Mouse (Mus musculus): ENCODE measurements around the gene Rapgef1. TPM values are rescaled to one million over a fixed set of nuclear protein-coding genes. Genes with fewer than 3 reads are reported as not detected.
A peak's percentile ranks its signal among the peaks of the same experiment; 100 is the strongest.

Rapgef1 gene
- polyA plus RNA-seq, 1 experiment from 2014 or later: 14.9 TPM

DNA sequence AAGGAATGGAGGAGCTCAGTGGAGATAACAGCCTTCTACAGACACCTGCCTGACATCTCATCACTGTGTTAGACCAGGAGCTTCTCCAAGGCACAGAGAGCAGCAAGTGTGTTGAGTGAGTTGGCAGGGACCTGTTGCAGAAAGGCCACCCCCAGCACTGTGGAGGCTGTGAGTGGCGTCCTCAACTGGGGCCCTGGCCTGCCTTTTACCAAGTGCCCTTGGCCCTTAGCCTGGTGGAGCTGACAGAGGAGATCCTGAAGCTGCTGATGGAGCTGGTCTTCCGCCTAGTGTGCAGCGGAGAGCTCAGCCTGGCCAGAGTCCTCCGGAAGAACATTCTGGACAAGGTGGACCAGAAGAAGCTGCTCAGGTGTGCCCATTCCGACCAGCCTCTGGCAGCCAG lies 113.8 kb downstream of the Rapgef1 start:
- H3K79me2 ChIP-seq (ENCODE audit: inconsistent target): no peaks in the 10 kb centered on the region
- no peak overlapping the region for H3K4me3 ChIP-seq (ENCODE audit: inconsistent target)
- 93% methylated on average over 5 of the region's 5 CpGs for WGBS (ENCODE audit: missing documents)
- no peak overlapping the region for H3K27ac ChIP-seq
- H3K36me3 ChIP-seq (ENCODE audit: inconsistent target): peaks cover 54% of the 10 kb centered on the region

- WGBS (ENCODE audit: missing documents): 95% methylated on average over 12 of the region's 12 CpGs
- Histone ChIP-seq H3K36me3 (ENCODE audit: inconsistent target) (peaks cover 44% of the 10 kb centered on the region), H3K27ac (no peak overlapping the region), H3K79me2 (ENCODE audit: inconsistent target) (no peaks in the 10 kb centered on the region), H3K4me3 (ENCODE audit: inconsistent target) (no peak overlapping the region)
Observed at GRCm38 (mm10) chr2:29735708-29736107, 116.2 kb downstream of the Rapgef1 start.

DNA sequence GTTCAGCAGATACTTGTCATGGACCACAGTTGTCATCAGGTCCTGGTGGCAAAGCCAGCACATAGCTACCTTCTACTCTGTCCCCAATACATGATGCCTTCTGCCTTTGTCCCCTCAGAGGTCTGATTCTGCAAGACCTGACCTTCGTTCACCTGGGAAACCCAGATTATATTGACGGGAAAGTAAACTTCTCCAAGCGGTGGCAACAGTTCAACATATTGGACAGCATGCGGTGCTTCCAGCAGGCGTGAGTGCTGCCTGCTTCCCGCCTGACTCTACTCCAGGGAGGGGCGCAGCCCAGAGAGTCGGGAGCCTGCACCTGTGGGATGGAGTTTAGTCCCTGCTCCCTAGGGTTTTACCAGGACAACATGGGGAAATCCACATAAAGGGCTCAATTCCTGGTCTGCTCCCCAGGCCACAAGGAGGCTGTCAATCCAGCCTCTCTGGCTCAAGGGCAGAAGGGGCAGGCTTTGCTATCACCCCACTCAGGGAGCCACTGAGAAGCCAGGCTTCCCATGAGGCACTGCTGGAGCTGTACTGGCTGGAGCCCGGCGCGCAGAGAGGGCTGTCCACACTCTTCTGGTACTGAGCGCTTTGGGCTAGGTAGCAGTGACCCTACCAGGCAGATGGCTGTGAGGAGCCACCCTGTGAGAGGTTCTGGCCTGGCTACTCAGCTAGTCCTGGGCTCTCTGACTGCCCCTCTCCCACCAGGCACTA lies 117.8 kb downstream of the Rapgef1 start:
- H3K27ac ChIP-seq: no peak overlapping the region
- WGBS (ENCODE audit: missing documents): 92% methylated on average over 10 of the region's 12 CpGs
- H3K36me3 ChIP-seq (ENCODE audit: inconsistent target): peaks cover 43% of the 10 kb centered on the region
- no peak overlapping the region for H3K4me3 ChIP-seq (ENCODE audit: inconsistent target)
- H3K79me2 ChIP-seq (ENCODE audit: inconsistent target): no peaks in the 10 kb centered on the region

DNA sequence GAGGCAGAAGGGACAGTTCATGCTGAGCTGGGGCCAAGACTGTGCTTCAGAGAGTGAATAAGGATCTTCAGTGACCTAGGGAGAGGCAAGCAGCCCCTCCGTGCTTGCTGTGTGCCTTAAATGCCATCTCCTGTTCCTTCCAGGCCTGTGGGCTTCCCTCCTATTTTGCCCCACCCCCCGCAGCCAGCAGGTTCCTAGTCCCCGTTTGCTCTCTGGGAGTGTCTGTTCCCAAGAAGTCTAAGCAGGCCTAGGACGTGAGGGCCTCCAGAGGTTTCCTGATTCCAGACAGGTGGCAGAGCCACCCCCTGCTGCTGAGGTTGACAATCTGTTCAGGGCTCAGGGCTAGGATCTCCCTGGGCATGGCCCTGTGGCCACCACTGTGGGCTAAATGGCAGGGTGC lies 119.3 kb downstream of the Rapgef1 start:
- Histone ChIP-seq H3K36me3 (ENCODE audit: inconsistent target) (peaks cover 30% of the 10 kb centered on the region), H3K27ac (peak overlapping the region; percentile 93), H3K79me2 (ENCODE audit: inconsistent target) (no peaks in the 10 kb centered on the region), H3K4me3 (ENCODE audit: inconsistent target) (no peak overlapping the region)
- WGBS (ENCODE audit: missing documents): 62% methylated on average over 4 of the region's 4 CpGs

GRCm38 (mm10) chr2:29739368-29739767 lies 119.8 kb downstream of the Rapgef1 start:
- Histone ChIP-seq H3K27ac (peak overlapping the region; percentile 93), H3K79me2 (ENCODE audit: inconsistent target) (no peaks in the 10 kb centered on the region), H3K36me3 (ENCODE audit: inconsistent target) (peaks cover 26% of the 10 kb centered on the region), H3K4me3 (ENCODE audit: inconsistent target) (no peak overlapping the region)
- 2% methylated on average over 5 of the region's 5 CpGs for WGBS (ENCODE audit: missing documents)

DNA sequence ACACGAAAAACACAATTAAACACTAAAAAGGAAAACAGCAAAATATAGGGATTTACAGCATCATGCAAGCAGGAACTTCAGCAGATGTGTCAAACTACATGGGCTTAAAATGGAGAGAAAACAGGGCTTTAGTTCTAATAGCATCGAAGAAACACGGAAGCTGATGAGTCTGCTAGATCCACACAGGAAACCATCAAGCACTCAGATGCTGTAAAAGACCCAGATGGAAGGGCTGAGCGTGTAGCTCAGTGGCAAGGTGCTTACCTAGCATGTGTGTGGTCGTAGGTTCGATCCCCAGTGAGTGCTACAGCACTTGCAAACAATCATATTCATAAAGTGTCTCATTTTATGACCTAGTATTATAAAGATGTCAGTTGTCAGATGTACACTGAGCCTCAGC lies 121.7 kb downstream of the Rapgef1 start:
- peaks cover 13% of the 10 kb centered on the region; the same call in 1 of the 2 replicates for H3K36me3 ChIP-seq (ENCODE audit: inconsistent target)
- no peaks in the 10 kb centered on the region for H3K79me2 ChIP-seq (ENCODE audit: inconsistent target)
- no peak overlapping the region for H3K4me3 ChIP-seq (ENCODE audit: inconsistent target)
- no peak overlapping the region for H3K27ac ChIP-seq
- 94% methylated on average over 6 of the region's 6 CpGs for WGBS (ENCODE audit: missing documents)

- Histone ChIP-seq H3K79me2 (ENCODE audit: inconsistent target) (no peaks in the 10 kb centered on the region), H3K27ac (no peak overlapping the region), H3K4me3 (ENCODE audit: inconsistent target) (no peak overlapping the region), H3K36me3 (ENCODE audit: inconsistent target) (no peaks in the 10 kb centered on the region)
- WGBS (ENCODE audit: missing documents): 89% methylated on average over 6 of the region's 6 CpGs
Observed at GRCm38 (mm10) chr2:29744256-29744655, 124.7 kb downstream of the Rapgef1 start.

- Histone ChIP-seq H3K36me3 (ENCODE audit: inconsistent target) (no peaks in the 10 kb centered on the region), H3K79me2 (ENCODE audit: inconsistent target) (no peaks in the 10 kb centered on the region), H3K4me3 (ENCODE audit: inconsistent target) (no peak overlapping the region), H3K27ac (no peak overlapping the region)
- WGBS (ENCODE audit: missing documents): 9% methylated on average over 48 of the region's 50 CpGs
Observed at GRCm38 (mm10) chr2:29747188-29747782, 127.8 kb downstream of the Rapgef1 start.

- no peaks in the 10 kb centered on the region for H3K79me2 ChIP-seq (ENCODE audit: inconsistent target)
- WGBS (ENCODE audit: missing documents): 20% methylated on average over 1 of the region's 5 CpGs
Observed at GRCm38 (mm10) chr2:29747852-29748251, 128.3 kb downstream of the Rapgef1 start.

GRCm38 (mm10) chr2:29748499-29748898 lies 129.0 kb downstream of the Rapgef1 start:
- WGBS (ENCODE audit: missing documents): 91% methylated on average over 4 of the region's 4 CpGs
- H3K79me2 ChIP-seq (ENCODE audit: inconsistent target): no peaks in the 10 kb centered on the region
- H3K27ac ChIP-seq: no peak overlapping the region
- H3K36me3 ChIP-seq (ENCODE audit: inconsistent target): no peaks in the 10 kb centered on the region
- H3K4me3 ChIP-seq (ENCODE audit: inconsistent target): no peak overlapping the region

More at GRCm38 (mm10) chr2:29747852-29748251, 128.3 kb downstream of the Rapgef1 start:
- Histone ChIP-seq H3K27ac (no peak overlapping the region), H3K36me3 (ENCODE audit: inconsistent target) (no peaks in the 10 kb centered on the region), H3K4me3 (ENCODE audit: inconsistent target) (no peak overlapping the region)

DNA sequence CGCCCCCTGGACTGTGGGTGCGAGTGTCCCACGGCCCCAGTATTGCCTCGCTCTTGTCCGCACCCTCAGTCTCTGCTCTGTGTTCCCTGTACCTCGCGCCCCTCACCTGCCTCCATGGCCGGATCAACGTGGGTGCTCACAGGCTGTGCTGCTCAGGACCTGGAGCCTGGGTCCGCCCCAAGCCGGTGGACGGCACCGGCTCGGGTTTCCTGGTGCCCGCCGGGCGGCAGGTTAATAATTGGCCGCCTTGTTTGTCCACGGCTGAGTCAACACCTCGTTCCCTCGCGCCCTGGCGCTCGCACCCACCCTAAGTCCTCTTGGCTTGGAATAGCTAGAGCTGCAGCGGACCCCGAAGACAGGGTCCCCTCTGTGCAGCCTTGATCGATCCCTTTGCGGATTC lies 132.0 kb downstream of the Rapgef1 start, which contains the start of gene Gm13420:
Gene Gm13420 (minus strand): TSS at position 189 of the 400 bp plus-strand sequence.
- Histone ChIP-seq H3K4me3 (ENCODE audit: inconsistent target) (no peak within 1 kb of the TSS), H3K36me3 (ENCODE audit: inconsistent target) (no peaks in the 10 kb centered on the region), H3K79me2 (ENCODE audit: inconsistent target) (no peaks in the 10 kb centered on the region), H3K27ac (no peak within 1 kb of the TSS)
- WGBS (ENCODE audit: missing documents): 14% methylated on average over 27 of the region's 28 CpGs

- no peaks in the 10 kb centered on the region for H3K36me3 ChIP-seq (ENCODE audit: inconsistent target)
- 94% methylated on average over 5 of the region's 5 CpGs for WGBS (ENCODE audit: missing documents)
- no peak overlapping the region for H3K27ac ChIP-seq
- H3K79me2 ChIP-seq (ENCODE audit: inconsistent target): no peaks in the 10 kb centered on the region
- H3K4me3 ChIP-seq (ENCODE audit: inconsistent target): no peak overlapping the region
Observed at GRCm38 (mm10) chr2:29752397-29752796, 132.9 kb downstream of the Rapgef1 start.

DNA sequence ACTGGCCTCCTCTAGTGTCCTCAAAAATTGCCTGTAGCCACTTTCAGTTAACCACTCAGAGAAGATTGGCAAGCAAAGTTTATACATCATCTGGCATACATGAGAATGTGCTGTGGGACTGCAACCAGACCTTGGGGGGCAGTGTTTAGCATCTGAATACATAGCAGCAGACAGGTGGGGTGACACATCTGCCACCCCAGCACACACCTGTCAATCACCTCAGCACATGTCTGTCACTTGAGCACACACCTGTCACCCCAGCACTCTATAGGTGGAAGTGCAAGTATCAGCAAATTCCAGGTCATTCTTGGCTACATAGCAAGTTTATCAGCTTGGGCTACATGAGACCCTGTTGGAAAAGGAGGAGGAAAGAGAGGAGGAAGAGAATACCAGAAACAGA lies 136.2 kb downstream of the Rapgef1 start:
- Histone ChIP-seq H3K4me3 (ENCODE audit: inconsistent target) (no peak overlapping the region), H3K79me2 (ENCODE audit: inconsistent target) (no peaks in the 10 kb centered on the region), H3K36me3 (ENCODE audit: inconsistent target) (no peaks in the 10 kb centered on the region), H3K27ac (no peak overlapping the region)

DNA sequence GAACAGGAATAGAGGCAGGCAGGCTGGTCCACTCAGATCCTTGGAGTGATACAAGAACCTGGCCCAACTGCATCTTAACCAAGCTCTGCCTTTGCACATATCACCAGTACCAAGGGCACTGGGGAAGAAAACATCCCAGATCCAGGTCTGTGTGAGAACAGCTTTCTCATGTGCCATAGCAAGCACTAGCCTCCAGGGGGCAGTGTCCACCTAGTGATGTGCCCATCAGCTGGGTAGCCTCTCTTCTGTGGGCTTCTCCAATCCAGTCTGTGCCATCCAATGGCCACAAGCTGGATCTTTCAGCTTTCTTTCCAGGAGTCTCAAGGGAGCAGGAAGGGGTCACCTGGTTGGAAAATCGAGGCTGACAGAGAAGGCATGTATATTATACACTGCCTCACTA lies 145.3 kb downstream of the Rapgef1 start:
- Histone ChIP-seq H3K79me2 (ENCODE audit: inconsistent target) (no peaks in the 10 kb centered on the region), H3K27ac (no peak overlapping the region), H3K36me3 (ENCODE audit: inconsistent target) (no peaks in the 10 kb centered on the region), H3K4me3 (ENCODE audit: inconsistent target) (no peak overlapping the region)
- WGBS (ENCODE audit: missing documents): 0% methylated on average over 1 of the region's 1 CpGs

GRCm38 (mm10) chr2:29767976-29768709 lies 148.6 kb downstream of the Rapgef1 start:
- H3K79me2 ChIP-seq (ENCODE audit: inconsistent target): no peaks in the 10 kb centered on the region

More at GRCm38 (mm10) chr2:29767976-29768709, 148.6 kb downstream of the Rapgef1 start:
- no peaks in the 10 kb centered on the region for H3K36me3 ChIP-seq (ENCODE audit: inconsistent target)
- 90% methylated on average over 8 of the region's 11 CpGs for WGBS (ENCODE audit: missing documents)
- H3K4me3 ChIP-seq (ENCODE audit: inconsistent target): no peak overlapping the region
- H3K27ac ChIP-seq: no peak overlapping the region

All from macrophage (primary cell).